Mouse (Mus musculus) thymus, postnatal 4 days (tissue): Measurements from ENCODE around the gene Pde6h.
"Not testable (repeated sequence)": the region's sequence is repeated elsewhere in the genome, so short reads cannot be mapped to it uniquely, and the experiment has no call there.

ENCODE experiments used
- DNase-seq: peaks from one replicate; pipeline ENCODE4 v3.0.0; 2021

Pde6h gene

GRCm38 (mm10) chr6:136923532-136923931 lies at the start of gene Pde6h:
Gene Pde6h (plus strand): TSS chr6:136923832.
- DNase-seq = no peak

GRCm38 (mm10) chr6:136874599-136874998 lies 49.0 kb upstream of the Pde6h start:
- no peak for DNase-seq

- no peak for DNase-seq
Observed at GRCm38 (mm10) chr6:136875670-136876069, 48.0 kb upstream of the Pde6h start, which contains the start of gene Mgp. Gene Mgp (minus strand): TSS chr6:136875823.

GRCm38 (mm10) chr6:136881678-136882077 lies 42.0 kb upstream of the Pde6h start:
- DNase-seq = no peak

- no peak for DNase-seq
Observed at GRCm38 (mm10) chr6:136883431-136883915, 40.2 kb upstream of the Pde6h start.

GRCm38 (mm10) chr6:136883961-136884360 lies 39.7 kb upstream of the Pde6h start:
- no peak for DNase-seq

- not testable (repeated sequence) for DNase-seq
Observed at GRCm38 (mm10) chr6:136884766-136885165, 38.9 kb upstream of the Pde6h start.

GRCm38 (mm10) chr6:136887854-136888253 lies 35.8 kb upstream of the Pde6h start:
- DNase-seq = no peak

GRCm38 (mm10) chr6:136889067-136889466 lies 34.6 kb upstream of the Pde6h start:
- DNase-seq = no peak

GRCm38 (mm10) chr6:136889554-136889953 lies 34.1 kb upstream of the Pde6h start:
- DNase-seq = no peak

GRCm38 (mm10) chr6:136892002-136892401 lies 31.6 kb upstream of the Pde6h start:
- no peak for DNase-seq

- DNase-seq = no peak
Observed at GRCm38 (mm10) chr6:136894532-136895339, 28.9 kb upstream of the Pde6h start.

GRCm38 (mm10) chr6:136897789-136898188 lies 25.8 kb upstream of the Pde6h start:
- DNase-seq = no peak

- no peak for DNase-seq
Observed at GRCm38 (mm10) chr6:136898222-136898621, 25.4 kb upstream of the Pde6h start.

GRCm38 (mm10) chr6:136898954-136899353 lies 24.7 kb upstream of the Pde6h start:
- DNase-seq = peak; percentile 35

GRCm38 (mm10) chr6:136900369-136901009 lies 23.1 kb upstream of the Pde6h start:
- no peak for DNase-seq

- no peak for DNase-seq
Observed at GRCm38 (mm10) chr6:136901010-136901409, 22.6 kb upstream of the Pde6h start.

GRCm38 (mm10) chr6:136902527-136902926 lies 21.1 kb upstream of the Pde6h start:
- no peak for DNase-seq

- no peak for DNase-seq
Observed at GRCm38 (mm10) chr6:136903885-136904470, 19.7 kb upstream of the Pde6h start.

- DNase-seq = no peak
Observed at GRCm38 (mm10) chr6:136906283-136906936, 17.2 kb upstream of the Pde6h start.

GRCm38 (mm10) chr6:136906937-136907293 lies 16.7 kb upstream of the Pde6h start:
- DNase-seq = no peak

- DNase-seq = no peak
Observed at GRCm38 (mm10) chr6:136910247-136910890, 13.3 kb upstream of the Pde6h start.
